Mouse (Mus musculus): ENCODE data around the gene Ap1s3. TPM values are rescaled to one million over a fixed set of nuclear protein-coding genes. Genes with fewer than 3 reads are reported as not detected.
"Not testable (repeated sequence)": the region's sequence is repeated elsewhere in the genome, so short reads cannot be mapped to it uniquely, and the experiment has no call there.

The Ap1s3 gene
- polyA plus RNA-seq, 1 experiment from 2014 or later, result 0.28 TPM

- Histone ChIP-seq H3K9me3 (no peaks in the 10 kb centered on the region; the same call in 1 of the 2 replicates), H3K36me3 (peaks cover 6% of the 10 kb centered on the region; the same call in 1 of the 2 replicates), H3K27ac (no peak overlapping the region), H3K27me3 (ENCODE audit: insufficient read depth, poor library complexity, severe bottlenecking) (no peaks in the 10 kb centered on the region), H3K4me1 (no peaks in the 10 kb centered on the region), H3K4me3 (no peak overlapping the region)
- DNase-seq (ENCODE audit: low spot score), result no peak
- WGBS, result 88% methylated on average over 2 of the region's 2 CpGs
Observed at GRCm38 (mm10) chr1:79616492-79616891, 55.3 kb downstream of the Ap1s3 start.

- Histone ChIP-seq H3K27me3 (ENCODE audit: insufficient read depth, poor library complexity, severe bottlenecking) (no peaks in the 10 kb centered on the region), H3K27ac (no peak overlapping the region), H3K4me1 (no peaks in the 10 kb centered on the region), H3K4me3 (no peak overlapping the region), H3K9me3 (no peaks in the 10 kb centered on the region; the same call in 1 of the 2 replicates), H3K36me3 (peaks cover 6% of the 10 kb centered on the region; the same call in 1 of the 2 replicates)
- no peak for DNase-seq (ENCODE audit: low spot score)
- 91% methylated on average over 6 of the region's 6 CpGs for WGBS
Observed at GRCm38 (mm10) chr1:79614456-79614855, 57.3 kb downstream of the Ap1s3 start.

- H3K27me3 ChIP-seq (ENCODE audit: insufficient read depth, poor library complexity, severe bottlenecking); DNase-seq (ENCODE audit: low spot score); H3K36me3 ChIP-seq; H3K9me3 ChIP-seq; H3K27ac ChIP-seq; H3K4me3 ChIP-seq; H3K4me1 ChIP-seq: not testable (repeated sequence)
- WGBS, result 94% methylated on average over 5 of the region's 5 CpGs
Observed at GRCm38 (mm10) chr1:79611271-79611670, 60.5 kb downstream of the Ap1s3 start.

- H3K9me3 ChIP-seq; H3K36me3 ChIP-seq; H3K27me3 ChIP-seq (ENCODE audit: insufficient read depth, poor library complexity, severe bottlenecking); DNase-seq (ENCODE audit: low spot score); H3K27ac ChIP-seq; H3K4me1 ChIP-seq; H3K4me3 ChIP-seq: not testable (repeated sequence)
- WGBS, result 78% methylated on average over 5 of the region's 5 CpGs
Observed at GRCm38 (mm10) chr1:79608856-79609255, 62.9 kb downstream of the Ap1s3 start.

GRCm38 (mm10) chr1:79602500-79602899 is 69.3 kb downstream of the Ap1s3 start:
- no peaks in the 10 kb centered on the region for H3K27me3 ChIP-seq (ENCODE audit: insufficient read depth, poor library complexity, severe bottlenecking)
- 49% methylated on average over 2 of the region's 2 CpGs for WGBS
- H3K4me3 ChIP-seq, result no peak overlapping the region
- no peaks in the 10 kb centered on the region for H3K9me3 ChIP-seq
- no peaks in the 10 kb centered on the region for H3K36me3 ChIP-seq
- no peak overlapping the region for H3K27ac ChIP-seq
- no peak for DNase-seq (ENCODE audit: low spot score)
- H3K4me1 ChIP-seq, result no peaks in the 10 kb centered on the region; the same call in 1 of the 2 replicates

GRCm38 (mm10) chr1:79598385-79599178 is 73.2 kb downstream of the Ap1s3 start:
- Histone ChIP-seq H3K9me3 (no peaks in the 10 kb centered on the region), H3K4me1 (no peaks in the 10 kb centered on the region; the same call in 1 of the 2 replicates), H3K4me3 (no peak overlapping the region), H3K36me3 (no peaks in the 10 kb centered on the region), H3K27ac (no peak overlapping the region), H3K27me3 (ENCODE audit: insufficient read depth, poor library complexity, severe bottlenecking) (no peaks in the 10 kb centered on the region)
- WGBS, result 59% methylated on average over 5 of the region's 5 CpGs
- DNase-seq (ENCODE audit: low spot score), result no peak

- no peaks in the 10 kb centered on the region for H3K36me3 ChIP-seq
- no peak overlapping the region for H3K4me3 ChIP-seq
- no peak overlapping the region for H3K27ac ChIP-seq
- no peak for DNase-seq (ENCODE audit: low spot score)
- H3K9me3 ChIP-seq, result no peaks in the 10 kb centered on the region
- H3K27me3 ChIP-seq (ENCODE audit: insufficient read depth, poor library complexity, severe bottlenecking), result no peaks in the 10 kb centered on the region
- H3K4me1 ChIP-seq, result peaks cover 9% of the 10 kb centered on the region; the same call in 1 of the 2 replicates
- WGBS, result 74% methylated on average over 4 of the region's 4 CpGs
Observed at GRCm38 (mm10) chr1:79592721-79593277, 79.0 kb downstream of the Ap1s3 start.

- H3K36me3 ChIP-seq, result no peaks in the 10 kb centered on the region
- no peak for DNase-seq (ENCODE audit: low spot score)
- H3K4me1 ChIP-seq, result peaks cover 9% of the 10 kb centered on the region; the same call in 1 of the 2 replicates
- no peak overlapping the region for H3K27ac ChIP-seq
- no peak overlapping the region for H3K4me3 ChIP-seq
- WGBS, result 75% methylated on average over 1 of the region's 1 CpGs
- H3K27me3 ChIP-seq (ENCODE audit: insufficient read depth, poor library complexity, severe bottlenecking), result no peaks in the 10 kb centered on the region
- H3K9me3 ChIP-seq, result no peaks in the 10 kb centered on the region
Observed at GRCm38 (mm10) chr1:79591091-79591490, 80.7 kb downstream of the Ap1s3 start.

- H3K27ac ChIP-seq, result peak overlapping the region; percentile 52; the same call in 1 of the 2 replicates
- peaks cover 9% of the 10 kb centered on the region; the same call in 1 of the 2 replicates for H3K4me1 ChIP-seq
- 81% methylated on average over 4 of the region's 4 CpGs for WGBS
- H3K4me3 ChIP-seq, result no peak overlapping the region
- H3K27me3 ChIP-seq (ENCODE audit: insufficient read depth, poor library complexity, severe bottlenecking), result no peaks in the 10 kb centered on the region
- no peaks in the 10 kb centered on the region for H3K36me3 ChIP-seq
- no peaks in the 10 kb centered on the region for H3K9me3 ChIP-seq
- no peak for DNase-seq (ENCODE audit: low spot score)
Observed at GRCm38 (mm10) chr1:79589971-79590763, 81.6 kb downstream of the Ap1s3 start.

GRCm38 (mm10) chr1:79589424-79589823 is 82.3 kb downstream of the Ap1s3 start:
- WGBS, result 30% methylated on average over 6 of the region's 6 CpGs
- no peak overlapping the region for H3K4me3 ChIP-seq
- peaks cover 9% of the 10 kb centered on the region; the same call in 1 of the 2 replicates for H3K4me1 ChIP-seq
- H3K9me3 ChIP-seq, result no peaks in the 10 kb centered on the region
- H3K27ac ChIP-seq, result peak overlapping the region; percentile 52; the same call in 1 of the 2 replicates
- H3K27me3 ChIP-seq (ENCODE audit: insufficient read depth, poor library complexity, severe bottlenecking), result no peaks in the 10 kb centered on the region
- H3K36me3 ChIP-seq, result no peaks in the 10 kb centered on the region
- DNase-seq (ENCODE audit: low spot score), result no peak

GRCm38 (mm10) chr1:79581136-79581679 is 90.6 kb downstream of the Ap1s3 start:
- H3K36me3 ChIP-seq, result no peaks in the 10 kb centered on the region
- no peaks in the 10 kb centered on the region for H3K4me1 ChIP-seq
- peak overlapping the region; percentile 81 for H3K27ac ChIP-seq
- peak overlapping the region; percentile 57 for H3K4me3 ChIP-seq
- peak; percentile 80 for DNase-seq (ENCODE audit: low spot score)
- H3K9me3 ChIP-seq, result no peaks in the 10 kb centered on the region
- whole genome bisulfite sequencing, result 3% methylated on average over 15 of the region's 15 CpGs
- no peaks in the 10 kb centered on the region for H3K27me3 ChIP-seq (ENCODE audit: insufficient read depth, poor library complexity, severe bottlenecking)

GRCm38 (mm10) chr1:79577357-79577756 is 94.4 kb downstream of the Ap1s3 start:
- Histone ChIP-seq H3K9me3 (no peaks in the 10 kb centered on the region), H3K4me3 (no peak overlapping the region), H3K27ac (no peak overlapping the region), H3K4me1 (no peaks in the 10 kb centered on the region), H3K36me3 (no peaks in the 10 kb centered on the region), H3K27me3 (ENCODE audit: insufficient read depth, poor library complexity, severe bottlenecking) (no peaks in the 10 kb centered on the region)
- 80% methylated on average over 3 of the region's 3 CpGs for WGBS
- DNase-seq (ENCODE audit: low spot score), result no peak

All from heart, embryonic 10.5 days (tissue).